Mouse (Mus musculus) CH12.LX (cell line): Measurements from ENCODE around the gene Tmem128. TPM values are rescaled to one million over a fixed set of nuclear protein-coding genes. Genes with fewer than 3 reads are reported as not detected.

ENCODE experiments used
- DNase-seq: peaks from one replicate; pipeline ENCODE4 v3.0.0-alpha.2; 2013; ENCODE audit errors: extremely low read depth
- H3K27ac ChIP-seq: 2 replicates; pipeline ENCODE4 v1.5.1; 2012; ENCODE audit warnings: low read depth, mild to moderate bottlenecking, control low read depth, moderate library complexity; ENCODE audit not compliant: insufficient read depth
- H3K27me3 ChIP-seq: replicated peaks from 2 replicates; pipeline ENCODE3; 2012; ENCODE audit warnings: inconsistent platforms
- H3K36me3 ChIP-seq, 2 experiments: replicated peaks in 1 of 2; 2 replicates each; pipeline versions ENCODE3 to v1.6.1; 2012; ENCODE audit warnings: inconsistent platforms in 1 of 2, low read length in 1 of 2, mild to moderate bottlenecking in 1 of 2, mixed read lengths in 1 of 2, moderate library complexity in 1 of 2; ENCODE audit not compliant: control insufficient read depth in 1 of 2, insufficient read depth in 1 of 2
- H3K4me1 ChIP-seq, 2 experiments: 2 replicates each; pipeline ENCODE4 v1.6.1; 2012; ENCODE audit warnings: inconsistent platforms in 1 of 2, moderate library complexity in 1 of 2; ENCODE audit not compliant: insufficient read depth in 2 of 2, control insufficient read depth in 1 of 2
- H3K4me2 ChIP-seq: 2 replicates; pipeline ENCODE4 v1.6.1; 2012; ENCODE audit warnings: low read depth, mild to moderate bottlenecking, control low read depth; ENCODE audit not compliant: poor library complexity, insufficient read depth, severe bottlenecking
- H3K4me3 ChIP-seq, 3 experiments: fragments of 150-350 bp in 1 of 3; sonication (generic) in 1 of 3; replicated peaks in 1 of 3; 2 replicates each; pipeline versions ENCODE3 to v1.5.1; 2011 to 2012; ENCODE audit warnings: low read depth in 2 of 3, low read length in 2 of 3, mild to moderate bottlenecking in 2 of 3, moderate library complexity in 2 of 3, control low read depth in 1 of 3, improper control_type of control experiment in 1 of 3, inconsistent platforms in 1 of 3, mixed read lengths in 1 of 3; ENCODE audit not compliant: poor library complexity in 1 of 3
- H3K79me2 ChIP-seq: replicated peaks from 2 replicates; pipeline ENCODE4 v1.6.1; 2012; ENCODE audit warnings: mild to moderate bottlenecking, moderate library complexity; ENCODE audit not compliant: control insufficient read depth, poor library complexity, insufficient read depth, severe bottlenecking; ENCODE audit errors: extremely low read depth
- H3K9ac ChIP-seq: 2 replicates; pipeline ENCODE4 v1.6.1; 2012; ENCODE audit warnings: low read depth, mild to moderate bottlenecking, control low read depth, moderate library complexity; ENCODE audit not compliant: insufficient read depth
- H3K9me3 ChIP-seq: replicated peaks from 2 replicates; pipeline ENCODE3; 2012; ENCODE audit warnings: low read length, inconsistent platforms, mixed read lengths
- BHLHE40 ChIP-seq: IDR thresholded peaks from 2 replicates; pipeline ENCODE4 v1.6.1; 2011; ENCODE audit warnings: mild to moderate bottlenecking, low read depth, low read length, improper control_type of control experiment
- EP300 ChIP-seq: IDR thresholded peaks from 2 replicates; pipeline ENCODE4 v1.6.1; 2011; ENCODE audit warnings: low read length, improper control_type of control experiment
- GABPA ChIP-seq: IDR thresholded peaks from 2 replicates; pipeline ENCODE4 v1.6.1; 2012; ENCODE audit warnings: low read depth, low read length, improper control_type of control experiment, inconsistent platforms; ENCODE audit not compliant: insufficient replicate concordance
- HCFC1 ChIP-seq: IDR thresholded peaks from 2 replicates; pipeline ENCODE4 v1.6.1; 2012; ENCODE audit warnings: low read depth, mild to moderate bottlenecking, inconsistent platforms, low read length, improper control_type of control experiment
- JUN ChIP-seq: IDR thresholded peaks from 2 replicates; pipeline ENCODE4 v1.6.1; 2011; ENCODE audit warnings: low read depth, mild to moderate bottlenecking, low read length, improper control_type of control experiment, moderate library complexity; ENCODE audit not compliant: insufficient read depth
- KAT2A ChIP-seq: IDR thresholded peaks from 2 replicates; pipeline ENCODE4 v1.6.1; 2012; ENCODE audit warnings: low read length, improper control_type of control experiment, inconsistent platforms; ENCODE audit not compliant: insufficient replicate concordance
- MAX ChIP-seq: IDR thresholded peaks from 2 replicates; pipeline ENCODE4 v1.6.1; 2011; ENCODE audit warnings: low read length, improper control_type of control experiment
- MEF2A ChIP-seq: IDR thresholded peaks from 2 replicates; pipeline ENCODE4 v1.6.1; 2014; ENCODE audit warnings: low read depth, mild to moderate bottlenecking, inconsistent platforms, low read length, improper control_type of control experiment, borderline replicate concordance
- MXI1 ChIP-seq: IDR thresholded peaks from 2 replicates; pipeline ENCODE4 v1.6.1; 2011; ENCODE audit warnings: mild to moderate bottlenecking, low read depth, low read length, improper control_type of control experiment
- NELFE ChIP-seq: IDR thresholded peaks from 2 replicates; pipeline ENCODE4 v1.6.1; 2011; ENCODE audit warnings: low read depth, low read length, improper control_type of control experiment
- NRF1 ChIP-seq: IDR thresholded peaks from 2 replicates; pipeline ENCODE4 v1.6.1; 2014; ENCODE audit warnings: low read depth, mild to moderate bottlenecking, inconsistent platforms, low read length, improper control_type of control experiment, moderate library complexity
- POLR2A ChIP-seq: IDR thresholded peaks from 2 replicates; pipeline ENCODE4 v1.6.1; 2011; ENCODE audit warnings: low read depth, mild to moderate bottlenecking, improper control_type of control experiment, low read length
- POLR2AphosphoS2 ChIP-seq: IDR thresholded peaks from 2 replicates; pipeline ENCODE4 v1.6.1; 2011; ENCODE audit warnings: low read depth, low read length, improper control_type of control experiment
- RAD21 ChIP-seq: IDR thresholded peaks from 2 replicates; pipeline ENCODE4 v1.6.1; 2011; ENCODE audit warnings: low read depth, mild to moderate bottlenecking, low read length, improper control_type of control experiment, moderate library complexity
- TCF12 ChIP-seq: IDR thresholded peaks from 2 replicates; pipeline ENCODE4 v1.6.1; 2014; ENCODE audit warnings: low read depth, mild to moderate bottlenecking, inconsistent platforms, low read length, improper control_type of control experiment
- USF1 ChIP-seq: IDR thresholded peaks from 2 replicates; pipeline ENCODE4 v1.6.1; 2014; ENCODE audit warnings: low read depth, mild to moderate bottlenecking, inconsistent platforms, low read length, improper control_type of control experiment
- USF2 ChIP-seq: conservative IDR thresholded peaks from 2 replicates; pipeline ENCODE4 v1.6.1; 2011; ENCODE audit warnings: low read depth, low read length, improper control_type of control experiment
- ZKSCAN1 ChIP-seq: IDR thresholded peaks from 2 replicates; pipeline ENCODE4 v1.6.1; 2012; ENCODE audit warnings: low read depth, inconsistent platforms, low read length, improper control_type of control experiment, borderline replicate concordance
- ZMIZ1 ChIP-seq: IDR thresholded peaks from 2 replicates; pipeline ENCODE4 v1.6.1; 2012; ENCODE audit warnings: low read depth, mild to moderate bottlenecking, inconsistent platforms, low read length, improper control_type of control experiment
- ZNF384 ChIP-seq: IDR thresholded peaks from 2 replicates; pipeline ENCODE4 v1.6.1; 2012; ENCODE audit warnings: low read depth, low read length, improper control_type of control experiment, inconsistent platforms
- dilution Hi-C: fragments of 300-500 bp; cut with MboI; formaldehyde crosslinking; loops from 2 replicates; pipeline ENCODE4 v1.14.3; 2020; ENCODE audit warnings: low sequenced_read_pairs; ENCODE audit not compliant: extremely low pct_unique_long_range_greater_than_20kb, extremely low pct_ligation_motif_present
- in situ Hi-C: fragments of 300-500 bp; cut with MboI; formaldehyde crosslinking; loops from 3 replicates; pipeline ENCODE4 v1.14.3; 2019; ENCODE audit warnings: low sequenced_read_pairs, low pct_ligation_motif_present, low pct_unique_long_range_greater_than_20kb, mixed read lengths
- polyA plus RNA-seq: library from polyadenylated mRNA; unstranded; fragments of >175 nt; gene quantifications from 2 replicates; pipeline ENCODE4 v1.2.1, GENCODE M21; 2012; ENCODE audit warnings: low read depth; ENCODE audit not compliant: insufficient read length
- total RNA-seq, 2 experiments: library from RNA; depleted of rRNA; stranded (reverse); fragments of 300-350 nt in 1 of 2; fragments of >200 nt in 1 of 2; gene quantifications; 2 replicates each; pipeline ENCODE4 v1.2.3; 2012 to 2014

Gene Tmem128
- total and polyA plus RNA-seq, 3 experiments: 43.5 to 113 (median 64.1) TPM

- Histone ChIP-seq H3K4me3 (no peak overlapping the region), H3K27me3 (peaks cover 48% of the 10 kb centered on the region), H3K36me3 (no peaks in the 10 kb centered on the region), H3K4me2 (no peak overlapping the region), H3K79me2 (no peaks in the 10 kb centered on the region), H3K9ac (no peak overlapping the region)
- no peak for TF ChIP-seq POLR2A
- no peak for TF ChIP-seq BHLHE40
- TF ChIP-seq EP300: no peak
- no peak for TF ChIP-seq ZNF384
- no peak for TF ChIP-seq ZKSCAN1
- TF ChIP-seq HCFC1: no peak
- no peak for TF ChIP-seq KAT2A
- TF ChIP-seq TCF12: no peak
- no peak for TF ChIP-seq NELFE
- no peak for TF ChIP-seq MXI1
- no peak for TF ChIP-seq ZMIZ1
- no peak for TF ChIP-seq POLR2AphosphoS2
- no peak for TF ChIP-seq MAX
- no peak for TF ChIP-seq USF2
- TF ChIP-seq GABPA: no peak
- no peak for TF ChIP-seq MEF2A
- no peak for TF ChIP-seq NRF1
- no peak for TF ChIP-seq JUN
- TF ChIP-seq USF1: no peak
- TF ChIP-seq, all 38 proteins: peak for 0
- Histone ChIP-seq H3K9me3 (no peaks in the 10 kb centered on the region), H3K4me1 (peaks cover 3 to 4% of the 10 kb centered on the region in 2 experiments; a peak in 3 of 4 replicates), H3K27ac (no peak overlapping the region)
- dilution Hi-C loops: no loop called here
- in situ Hi-C loops: loop anchor here (10.0 to 25.0 kb wide), 2 partner anchors 203 to 310 kb away; partner anchors contain the start of gene Slc2a9
- DNase-seq: no peak
Measured at GRCm38 (mm10) chr5:38301761-38302411, 41.9 kb downstream of the Tmem128 start.

- H3K27ac ChIP-seq: no peak overlapping the region
- H3K4me1 ChIP-seq: peaks cover 3 to 4% of the 10 kb centered on the region in 2 experiments; a peak in 3 of 4 replicates
- no peaks in the 10 kb centered on the region for H3K79me2 ChIP-seq
- dilution Hi-C loops: no loop called here
- TF ChIP-seq ZNF384 (no peak), USF2 (no peak), RAD21 (no peak)
- H3K9ac ChIP-seq: no peak overlapping the region
- H3K36me3 ChIP-seq: no peaks in the 10 kb centered on the region
- no peaks in the 10 kb centered on the region for H3K9me3 ChIP-seq
- peaks cover 40% of the 10 kb centered on the region for H3K27me3 ChIP-seq
- DNase-seq: no peak
- H3K4me2 ChIP-seq: no peak overlapping the region
- in situ Hi-C loops: loop anchor here (10.0 to 25.0 kb wide), 2 partner anchors 202 to 310 kb away; partner anchors contain the start of gene Slc2a9
- H3K4me3 ChIP-seq: no peak overlapping the region
Measured at GRCm38 (mm10) chr5:38302651-38303050, 42.7 kb downstream of the Tmem128 start.
